Mouse (Mus musculus): Measurements from ENCODE around the gene Pfkfb1.

The Pfkfb1 gene

GRCm38 (mm10) chrX:150588023-150588764, at the start of gene Pfkfb1:
Gene Pfkfb1, plus strand, starts transcription at chrX:150588229.
- DNase-seq (ENCODE audit: low read depth, low spot score), result peak; percentile 78

- DNase-seq (ENCODE audit: low read depth, low spot score), result no peak
Measured at GRCm38 (mm10) chrX:150540111-150540510, 47.9 kb upstream of the Pfkfb1 start.

GRCm38 (mm10) chrX:150541684-150542083, 46.3 kb upstream of the Pfkfb1 start:
- no peak for DNase-seq (ENCODE audit: low read depth, low spot score)

GRCm38 (mm10) chrX:150547239-150547638, 40.8 kb upstream of the Pfkfb1 start, which contains the start of gene Alas2:
Gene Alas2, plus strand, starts transcription at chrX:150547375.
- no peak for DNase-seq (ENCODE audit: low read depth, low spot score)

GRCm38 (mm10) chrX:150549639-150550038, 38.4 kb upstream of the Pfkfb1 start:
- DNase-seq (ENCODE audit: low read depth, low spot score), result no peak

GRCm38 (mm10) chrX:150551986-150552385, 36.0 kb upstream of the Pfkfb1 start:
- DNase-seq (ENCODE audit: low read depth, low spot score), result no peak

- DNase-seq (ENCODE audit: low read depth, low spot score), result no peak
Measured at GRCm38 (mm10) chrX:150554032-150554431, 34.0 kb upstream of the Pfkfb1 start.

GRCm38 (mm10) chrX:150564644-150565357, 23.2 kb upstream of the Pfkfb1 start:
- no peak for DNase-seq (ENCODE audit: low read depth, low spot score)

- DNase-seq (ENCODE audit: low read depth, low spot score), result no peak
Measured at GRCm38 (mm10) chrX:150581921-150582320, 6.1 kb upstream of the Pfkfb1 start.

- no peak for DNase-seq (ENCODE audit: low read depth, low spot score)
Measured at GRCm38 (mm10) chrX:150585116-150585515, 2.9 kb upstream of the Pfkfb1 start.

GRCm38 (mm10) chrX:150589696-150590095, 1.7 kb downstream of the Pfkfb1 start, which contains the start of gene Apex2:
Gene Apex2, minus strand, starts transcription at chrX:150589868.
- no peak for DNase-seq (ENCODE audit: low read depth, low spot score)

- no peak for DNase-seq (ENCODE audit: low read depth, low spot score)
Measured at GRCm38 (mm10) chrX:150593266-150594035, 5.4 kb downstream of the Pfkfb1 start.

GRCm38 (mm10) chrX:150594176-150594575, 6.1 kb downstream of the Pfkfb1 start:
- no peak for DNase-seq (ENCODE audit: low read depth, low spot score)

GRCm38 (mm10) chrX:150595016-150595760, 7.2 kb downstream of the Pfkfb1 start:
- no peak for DNase-seq (ENCODE audit: low read depth, low spot score)

- no peak for DNase-seq (ENCODE audit: low read depth, low spot score)
Measured at GRCm38 (mm10) chrX:150598882-150599281, 10.9 kb downstream of the Pfkfb1 start.

GRCm38 (mm10) chrX:150636421-150636820, 48.4 kb downstream of the Pfkfb1 start:
- no peak for DNase-seq (ENCODE audit: low read depth, low spot score)

- DNase-seq (ENCODE audit: low read depth, low spot score), result no peak
Measured at GRCm38 (mm10) chrX:150656122-150656907, 68.3 kb downstream of the Pfkfb1 start.

- no peak for DNase-seq (ENCODE audit: low read depth, low spot score)
Measured at GRCm38 (mm10) chrX:150656908-150657796, 69.1 kb downstream of the Pfkfb1 start, which contains the start of gene Tro. Gene Tro, minus strand, starts transcription at chrX:150657583.

- DNase-seq (ENCODE audit: low read depth, low spot score), result no peak
Measured at GRCm38 (mm10) chrX:150657797-150658118, 69.7 kb downstream of the Pfkfb1 start.

- DNase-seq (ENCODE audit: low read depth, low spot score), result no peak
Measured at GRCm38 (mm10) chrX:150662809-150663208, 74.8 kb downstream of the Pfkfb1 start.

All from CD4-positive helper T cell, adult 2 months (primary cell).